ENCODE assay signal across 22 mouse cellular contexts in the genomic region with DNA sequence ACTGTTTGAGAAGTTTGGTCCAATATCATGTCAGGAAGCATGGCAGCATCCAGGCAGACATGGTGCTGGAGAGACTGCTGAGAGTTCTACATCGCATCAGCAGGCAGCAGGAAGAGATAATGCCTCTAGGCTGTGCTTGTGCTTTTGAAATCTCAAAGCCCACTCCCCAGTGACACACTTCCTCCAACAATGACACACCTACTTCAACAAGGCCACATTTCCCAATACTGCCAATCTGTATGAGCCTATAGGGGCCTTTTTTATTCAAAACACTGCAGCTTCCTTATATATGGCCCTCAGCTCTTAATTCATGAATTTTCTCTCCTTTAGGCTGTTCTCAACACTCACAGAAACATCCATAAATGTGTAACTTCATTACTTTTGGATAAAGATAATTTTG.
A peak's percentile ranks its signal among the peaks of the same experiment; 100 is the strongest.
DNase-seq lines count a peak whose midpoint lies in the region; ATAC-seq and TF ChIP-seq lines count a peak whose summit lies in the region.
"Had no signal": no experiment of that assay in that cellular context is flagged by ENCODE, and none has a peak within 500 bp of the region (broad histone marks: within the 10 kb centered on the region; RNA-seq: fewer than 3 reads in every experiment).

No protein-coding gene starts in this region.

- ATAC-seq in granulocyte monocyte progenitor cell, adult 5-6 weeks (replicated peaks; ENCODE audit: poor library complexity, severe bottlenecking), result peak; percentile 35
- ATAC-seq in megakaryocyte progenitor cell, adult 5-6 weeks (replicated peaks; ENCODE audit: poor library complexity), result peak; percentile 52
- ATAC-seq in hindbrain, postnatal 0 days, result no peak
- ATAC-seq: forebrain, embryonic 14.5 days; forebrain, embryonic 16.5 days had no signal

- no peaks in the 10 kb centered on the region for H3K36me3 ChIP-seq in hindbrain, postnatal 0 days (ENCODE audit: insufficient read depth, low read length)
- H3K36me3 ChIP-seq: embryonic facial prominence, embryonic 13.5 days; embryonic facial prominence, embryonic 15.5 days; forebrain, embryonic 10.5 days; forebrain, embryonic 12.5 days had no signal

- no peak overlapping the region for H3K27ac ChIP-seq in hindbrain, postnatal 0 days
- H3K27ac ChIP-seq: embryonic facial prominence, embryonic 13.5 days; embryonic facial prominence, embryonic 15.5 days; forebrain, embryonic 10.5 days; forebrain, embryonic 12.5 days had no signal

- no peak overlapping the region for H3K9ac ChIP-seq in hindbrain, postnatal 0 days (replicated peaks; ENCODE audit: low read length)
- H3K9ac ChIP-seq: embryonic facial prominence, embryonic 13.5 days; embryonic facial prominence, embryonic 15.5 days; forebrain, embryonic 12.5 days had no signal

- DNase-seq in 416B (ENCODE audit: low read depth), result peak; percentile 51
- no peak for DNase-seq in heart, postnatal 14 days
- no peak for DNase-seq in hindbrain, postnatal 0 days (ENCODE audit: low spot score)
- DNase-seq: adrenal gland, adult 2 months; adrenal gland, postnatal 10 days; adrenal gland, postnatal 36 days; cerebellum, adult 11 months; cerebellum, adult 18-20 months; cerebellum, adult 8-10 months; cerebellum, adult 9-11 months; cerebellum, postnatal 14 days; cerebellum, postnatal 36 days; embryo, embryonic 11 days had no signal

- H3K9me3 ChIP-seq in hindbrain, postnatal 0 days (ENCODE audit: low read length), result no peaks in the 10 kb centered on the region
- H3K9me3 ChIP-seq: embryonic facial prominence, embryonic 13.5 days; embryonic facial prominence, embryonic 15.5 days; forebrain, embryonic 10.5 days; forebrain, embryonic 12.5 days had no signal

- intact Hi-C loops in heart, postnatal 14 days (cut with DNase I), result no loop called here

- H3K4me2 ChIP-seq in hindbrain, postnatal 0 days (ENCODE audit: low read depth, low read length), result no peak overlapping the region
- H3K4me2 ChIP-seq: embryonic facial prominence, embryonic 13.5 days; embryonic facial prominence, embryonic 15.5 days; forebrain, embryonic 12.5 days had no signal

- H3K27me3 ChIP-seq in hindbrain, postnatal 0 days (ENCODE audit: insufficient read depth, low read length), result no peaks in the 10 kb centered on the region
- H3K27me3 ChIP-seq: embryonic facial prominence, embryonic 13.5 days; embryonic facial prominence, embryonic 15.5 days; forebrain, embryonic 12.5 days had no signal

- H3K4me1 ChIP-seq in hindbrain, postnatal 0 days (ENCODE audit: insufficient read depth, low read length), result no peaks in the 10 kb centered on the region
- H3K4me1 ChIP-seq: embryonic facial prominence, embryonic 13.5 days; embryonic facial prominence, embryonic 15.5 days; forebrain, embryonic 10.5 days; forebrain, embryonic 12.5 days had no signal

- no peak overlapping the region for H3K4me3 ChIP-seq in hindbrain, postnatal 0 days (ENCODE audit: low read length)
- H3K4me3 ChIP-seq: embryonic facial prominence, embryonic 13.5 days; embryonic facial prominence, embryonic 15.5 days; erythroblast, embryonic 14.5 days; forebrain, embryonic 10.5 days; forebrain, embryonic 12.5 days had no signal

- TF ChIP-seq CTCF in hindbrain, postnatal 0 days (IDR thresholded peaks at IDR 0.05; ENCODE audit: low read depth), result no peak

- WGBS in hindbrain, postnatal 0 days, result 81% methylated on average over 1 of the region's 1 CpGs
